Mouse (Mus musculus): Measurements from ENCODE around the gene Teddm2. TPM values are rescaled to one million over a fixed set of nuclear protein-coding genes. Genes with fewer than 3 reads are reported as not detected.
A peak's percentile ranks its signal among the peaks of the same experiment; 100 is the strongest.

Gene Teddm2
- polyA plus RNA-seq, 1 experiment from 2014 or later, result 0.63 TPM

GRCm38 (mm10) chr1:153900381-153900780 lies 353 bp upstream of the Teddm2 start:
- Histone ChIP-seq H3K27ac (peak overlapping the region; percentile 96), H3K9me3 (replicated peaks; ENCODE audit: low read length) (no peaks in the 10 kb centered on the region), H3K4me3 (replicated peaks; ENCODE audit: low read depth, low read length) (peak overlapping the region; percentile 89), H3K4me2 (ENCODE audit: low read length) (peak overlapping the region; percentile 87), H3K9ac (ENCODE audit: low read depth, low read length) (peak overlapping the region; percentile 92), H3K36me3 (ENCODE audit: insufficient read depth, low read length) (peaks cover 21% of the 10 kb centered on the region), H3K27me3 (ENCODE audit: insufficient read depth, low read length) (no peaks in the 10 kb centered on the region), H3K4me1 (replicated peaks; ENCODE audit: insufficient read depth, low read length) (0 out of 2 replicates have a peak, but pooled peaks cover 7% of the 10 kb centered on the region)
- DNase-seq (ENCODE audit: low spot score) (peak; percentile 56), ATAC-seq (replicated peaks; ENCODE audit: low FRiP score, low read depth) (peak; percentile 9)
- TF ChIP-seq CTCF (IDR thresholded peaks at IDR 0.05; ENCODE audit: low read depth), result no peak
- WGBS, result 0% methylated on average over 34 of the region's 36 CpGs

- Histone ChIP-seq H3K4me3 (replicated peaks; ENCODE audit: low read depth, low read length) (peak overlapping the region; percentile 89), H3K9ac (ENCODE audit: low read depth, low read length) (peak overlapping the region; percentile 92), H3K4me2 (ENCODE audit: low read length) (peak overlapping the region; percentile 87), H3K4me1 (replicated peaks; ENCODE audit: insufficient read depth, low read length) (0 out of 2 replicates have a peak, but pooled peaks cover 7% of the 10 kb centered on the region), H3K27me3 (ENCODE audit: insufficient read depth, low read length) (no peaks in the 10 kb centered on the region), H3K36me3 (ENCODE audit: insufficient read depth, low read length) (0 out of 2 replicates have a peak, but pooled peaks cover 9% of the 10 kb centered on the region), H3K9me3 (replicated peaks; ENCODE audit: low read length) (no peaks in the 10 kb centered on the region), H3K27ac (peak overlapping the region; percentile 87)
- no peak; the same call in 1 of the 2 replicates for TF ChIP-seq CTCF (IDR thresholded peaks at IDR 0.05; ENCODE audit: low read depth)
- 20% methylated on average over 22 of the region's 22 CpGs for WGBS
- peak; percentile 38; the same call in 1 of the 2 replicates for ATAC-seq (replicated peaks; ENCODE audit: low FRiP score, low read depth)
- DNase-seq (ENCODE audit: low spot score), result no peak
These were observed 868 bp downstream of the Teddm2 start for GRCm38 (mm10) chr1:153898989-153899730.

GRCm38 (mm10) chr1:153897196-153897595 lies 2.8 kb downstream of the Teddm2 start:
- 85% methylated on average over 8 of the region's 8 CpGs for WGBS

GRCm38 (mm10) chr1:153894979-153895378 lies 5.0 kb downstream of the Teddm2 start:
- ATAC-seq (replicated peaks; ENCODE audit: low FRiP score, low read depth) (no peak), DNase-seq (ENCODE audit: low spot score) (peak; percentile 92)
- Histone ChIP-seq H3K4me3 (replicated peaks; ENCODE audit: low read depth, low read length) (no peak overlapping the region), H3K36me3 (ENCODE audit: insufficient read depth, low read length) (no peaks in the 10 kb centered on the region), H3K9ac (ENCODE audit: low read depth, low read length) (no peak overlapping the region), H3K27me3 (ENCODE audit: insufficient read depth, low read length) (no peaks in the 10 kb centered on the region), H3K4me1 (replicated peaks; ENCODE audit: insufficient read depth, low read length) (no peaks in the 10 kb centered on the region), H3K9me3 (replicated peaks; ENCODE audit: low read length) (no peaks in the 10 kb centered on the region), H3K4me2 (ENCODE audit: low read length) (no peak overlapping the region), H3K27ac (no peak overlapping the region)
- TF ChIP-seq CTCF (IDR thresholded peaks at IDR 0.05; ENCODE audit: low read depth), result peak; percentile 97
- WGBS, result 34% methylated on average over 5 of the region's 5 CpGs

More at GRCm38 (mm10) chr1:153897196-153897595, 2.8 kb downstream of the Teddm2 start:
- no peaks in the 10 kb centered on the region for H3K27me3 ChIP-seq (ENCODE audit: insufficient read depth, low read length)
- H3K9ac ChIP-seq (ENCODE audit: low read depth, low read length), result no peak overlapping the region
- ATAC-seq (replicated peaks; ENCODE audit: low FRiP score, low read depth) (no peak), DNase-seq (ENCODE audit: low spot score) (no peak)
- H3K36me3 ChIP-seq (ENCODE audit: insufficient read depth, low read length), result no peaks in the 10 kb centered on the region
- no peak overlapping the region for H3K4me2 ChIP-seq (ENCODE audit: low read length)
- no peak overlapping the region for H3K27ac ChIP-seq
- 0 out of 2 replicates have a peak, but pooled peaks cover 4% of the 10 kb centered on the region for H3K4me1 ChIP-seq (replicated peaks; ENCODE audit: insufficient read depth, low read length)
- H3K9me3 ChIP-seq (replicated peaks; ENCODE audit: low read length), result no peaks in the 10 kb centered on the region
- H3K4me3 ChIP-seq (replicated peaks; ENCODE audit: low read depth, low read length), result no peak overlapping the region
- TF ChIP-seq CTCF (IDR thresholded peaks at IDR 0.05; ENCODE audit: low read depth), result no peak

- Histone ChIP-seq H3K9ac (ENCODE audit: low read depth, low read length) (no peak overlapping the region), H3K9me3 (replicated peaks; ENCODE audit: low read length) (no peaks in the 10 kb centered on the region), H3K4me2 (ENCODE audit: low read length) (no peak overlapping the region), H3K27me3 (ENCODE audit: insufficient read depth, low read length) (no peaks in the 10 kb centered on the region), H3K4me1 (replicated peaks; ENCODE audit: insufficient read depth, low read length) (no peaks in the 10 kb centered on the region), H3K27ac (no peak overlapping the region), H3K4me3 (replicated peaks; ENCODE audit: low read depth, low read length) (no peak overlapping the region), H3K36me3 (ENCODE audit: insufficient read depth, low read length) (no peaks in the 10 kb centered on the region)
- WGBS, result 54% methylated on average over 8 of the region's 8 CpGs
- no peak for TF ChIP-seq CTCF (IDR thresholded peaks at IDR 0.05; ENCODE audit: low read depth)
- DNase-seq (ENCODE audit: low spot score) (no peak), ATAC-seq (replicated peaks; ENCODE audit: low FRiP score, low read depth) (no peak)
These were observed 5.7 kb downstream of the Teddm2 start for GRCm38 (mm10) chr1:153894201-153894893.

- no peak overlapping the region for H3K4me2 ChIP-seq (ENCODE audit: low read length)
- ATAC-seq (replicated peaks; ENCODE audit: low FRiP score, low read depth) (no peak), DNase-seq (ENCODE audit: low spot score) (no peak)
- no peaks in the 10 kb centered on the region for H3K9me3 ChIP-seq (replicated peaks; ENCODE audit: low read length)
- H3K9ac ChIP-seq (ENCODE audit: low read depth, low read length), result no peak overlapping the region
- H3K27ac ChIP-seq, result no peak overlapping the region
- WGBS, result 63% methylated on average over 2 of the region's 2 CpGs
- H3K27me3 ChIP-seq (ENCODE audit: insufficient read depth, low read length), result no peaks in the 10 kb centered on the region
- H3K4me3 ChIP-seq (replicated peaks; ENCODE audit: low read depth, low read length), result no peak overlapping the region
- no peaks in the 10 kb centered on the region for H3K4me1 ChIP-seq (replicated peaks; ENCODE audit: insufficient read depth, low read length)
- no peaks in the 10 kb centered on the region for H3K36me3 ChIP-seq (ENCODE audit: insufficient read depth, low read length)
- TF ChIP-seq CTCF (IDR thresholded peaks at IDR 0.05; ENCODE audit: low read depth), result no peak
These were observed 6.3 kb downstream of the Teddm2 start for GRCm38 (mm10) chr1:153893746-153894145.
